Mouse (Mus musculus): ENCODE measurements at regions not wholly inside any gene's neighbourhood (a gene's known extent, or its start where the extent isn't known, plus 50 kb on each side); places are given as distances from the start of the nearest gene placed in this dataset.

GRCm38 (mm10) chr11:111426715-111427114, 360.8 kb downstream of the Kcnj2 start:
- DNase-seq (ENCODE audit: extremely low spot score in 1 of 2, low spot score in 1 of 2): no peak

GRCm38 (mm10) chr11:111442257-111442656, 376.3 kb downstream of the Kcnj2 start:
- DNase-seq (ENCODE audit: extremely low spot score in 1 of 2, low spot score in 1 of 2): no peak

GRCm38 (mm10) chr11:111443381-111443780, 377.4 kb downstream of the Kcnj2 start:
- no peak for DNase-seq (ENCODE audit: extremely low spot score in 1 of 2, low spot score in 1 of 2)

GRCm38 (mm10) chr11:111444791-111445190, 378.8 kb downstream of the Kcnj2 start:
- no peak for DNase-seq (ENCODE audit: extremely low spot score in 1 of 2, low spot score in 1 of 2)

- peak in 1 of 2 experiments; percentile 60 for DNase-seq (ENCODE audit: extremely low spot score in 1 of 2, low spot score in 1 of 2)
These were observed 379.8 kb downstream of the Kcnj2 start for GRCm38 (mm10) chr11:111445764-111446163.

- DNase-seq (ENCODE audit: extremely low spot score in 1 of 2, low spot score in 1 of 2): peak in 1 of 2 experiments; percentile 28
These were observed 385.0 kb downstream of the Kcnj2 start for GRCm38 (mm10) chr11:111450811-111451494.

GRCm38 (mm10) chr11:111460046-111460445, 394.1 kb downstream of the Kcnj2 start:
- DNase-seq (ENCODE audit: extremely low spot score in 1 of 2, low spot score in 1 of 2): no peak

- no peak for DNase-seq (ENCODE audit: extremely low spot score in 1 of 2, low spot score in 1 of 2)
These were observed 419.0 kb downstream of the Kcnj2 start for GRCm38 (mm10) chr11:111484981-111485380.

- peak in 1 of 2 experiments; percentile 34 for DNase-seq (ENCODE audit: extremely low spot score in 1 of 2, low spot score in 1 of 2)
These were observed 446.5 kb downstream of the Kcnj2 start for GRCm38 (mm10) chr11:111512471-111512870.

- DNase-seq (ENCODE audit: extremely low spot score in 1 of 2, low spot score in 1 of 2): peak; percentile 80 to 87
These were observed 456.8 kb downstream of the Kcnj2 start for GRCm38 (mm10) chr11:111522716-111523115.

GRCm38 (mm10) chr11:111523465-111523864, 457.5 kb downstream of the Kcnj2 start:
- peak in 1 of 2 experiments; percentile 78 for DNase-seq (ENCODE audit: extremely low spot score in 1 of 2, low spot score in 1 of 2)

- no peak for DNase-seq (ENCODE audit: extremely low spot score in 1 of 2, low spot score in 1 of 2)
These were observed 460.2 kb downstream of the Kcnj2 start for GRCm38 (mm10) chr11:111526010-111526742.

GRCm38 (mm10) chr11:111529591-111529990, 463.6 kb downstream of the Kcnj2 start:
- DNase-seq (ENCODE audit: extremely low spot score in 1 of 2, low spot score in 1 of 2): peak in 1 of 2 experiments; percentile 67

- no peak for DNase-seq (ENCODE audit: extremely low spot score in 1 of 2, low spot score in 1 of 2)
These were observed 464.9 kb downstream of the Kcnj2 start for GRCm38 (mm10) chr11:111530912-111531311.

GRCm38 (mm10) chr11:111532457-111532856, 466.5 kb downstream of the Kcnj2 start:
- peak in 1 of 2 experiments; percentile 74 for DNase-seq (ENCODE audit: extremely low spot score in 1 of 2, low spot score in 1 of 2)

- DNase-seq (ENCODE audit: extremely low spot score in 1 of 2, low spot score in 1 of 2): peak in 1 of 2 experiments; percentile 80
These were observed 470.3 kb downstream of the Kcnj2 start for GRCm38 (mm10) chr11:111536040-111536836.

GRCm38 (mm10) chr11:111537654-111538053, 471.7 kb downstream of the Kcnj2 start:
- DNase-seq (ENCODE audit: extremely low spot score in 1 of 2, low spot score in 1 of 2): peak; percentile 14 to 89

- DNase-seq (ENCODE audit: extremely low spot score in 1 of 2, low spot score in 1 of 2): no peak
These were observed 474.0 kb downstream of the Kcnj2 start for GRCm38 (mm10) chr11:111539960-111540359.

GRCm38 (mm10) chr11:111545291-111545690, 479.3 kb downstream of the Kcnj2 start:
- DNase-seq (ENCODE audit: extremely low spot score in 1 of 2, low spot score in 1 of 2): no peak

GRCm38 (mm10) chr11:111555131-111555530, 489.2 kb downstream of the Kcnj2 start:
- no peak for DNase-seq (ENCODE audit: extremely low spot score in 1 of 2, low spot score in 1 of 2)

- DNase-seq (ENCODE audit: extremely low spot score in 1 of 2, low spot score in 1 of 2): no peak
These were observed 489.7 kb downstream of the Kcnj2 start for GRCm38 (mm10) chr11:111555615-111556014.

Data from frontal cortex, adult 2 months (tissue).